Mouse (Mus musculus) T-helper 1 cell (primary cell): ENCODE measurements at regions not wholly inside any gene's neighbourhood (a gene's known extent, or its start where the extent isn't known, plus 50 kb on each side); places are given as distances from the start of the nearest gene placed in this dataset.

Source experiments
- in situ Hi-C: fragments of 300-600 bp; cut with MboI, MseI; formaldehyde crosslinking; loops from one replicate; pipeline ENCODE4 v1.15.1; 2025; ENCODE audit warnings: high pct_unique_total_duplicates

DNA sequence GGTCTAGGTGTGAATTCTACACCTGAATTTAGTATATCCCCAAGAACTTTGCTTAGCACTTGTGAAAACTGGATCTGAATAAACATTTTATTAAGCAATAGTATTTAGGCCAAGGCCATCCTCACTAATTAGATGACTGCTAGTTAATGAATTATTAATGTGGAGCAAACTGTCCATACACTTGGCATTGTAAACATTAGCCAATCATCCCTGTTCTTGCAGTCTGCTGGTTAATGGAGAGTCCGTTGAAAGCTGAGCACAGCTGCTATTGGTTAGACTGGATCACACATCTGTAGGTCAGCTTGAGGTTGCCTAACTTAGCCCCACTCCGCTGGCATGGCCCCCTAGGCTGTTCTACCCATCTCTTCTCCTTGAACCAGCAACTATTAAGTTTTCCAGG, 826.2 kb upstream of the 4930452B06Rik start:
- in situ Hi-C loops = no loop called here

DNA sequence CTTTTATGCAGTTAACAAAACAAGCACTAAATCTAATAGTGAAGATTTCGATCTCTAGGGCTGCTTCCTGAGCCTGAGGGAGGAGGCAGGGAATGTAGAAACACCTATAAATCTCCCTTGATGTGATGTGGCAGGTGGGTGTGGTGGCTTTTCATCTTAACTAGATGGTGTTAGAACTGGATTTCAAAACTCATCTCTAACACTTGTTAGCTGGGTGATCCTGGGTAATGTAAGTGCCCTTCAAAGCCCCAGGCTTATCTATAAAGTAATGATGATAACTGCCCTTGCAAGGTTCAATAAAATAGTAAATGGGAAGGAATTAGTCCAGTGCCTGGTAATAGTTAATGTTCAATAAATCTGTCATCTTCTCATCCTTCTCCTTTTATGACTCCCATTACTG, 822.5 kb upstream of the 4930452B06Rik start:
- in situ Hi-C loops = loop anchor here (5.0 kb wide), 2 partner anchors 59 to 1819 kb away; no protein-coding TSS in a partner anchor

DNA sequence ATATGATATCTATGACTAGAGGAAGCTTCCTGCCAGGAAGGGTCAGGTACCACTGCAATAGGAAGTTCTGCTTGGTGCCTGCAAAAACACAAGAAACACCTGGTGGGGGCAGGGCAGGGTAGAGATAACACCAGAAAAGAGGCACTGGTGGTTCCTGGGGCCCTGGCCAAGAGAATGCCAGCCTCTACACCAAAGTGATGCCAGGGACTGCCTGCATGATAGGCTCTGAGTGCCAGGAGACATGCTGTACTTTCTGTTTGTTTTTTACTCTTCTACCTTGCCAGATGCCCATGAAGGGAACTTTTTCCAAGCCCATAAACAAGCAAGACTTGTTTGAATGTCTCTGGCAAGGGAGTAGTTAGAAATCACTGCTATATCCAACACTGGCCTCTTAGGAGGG, 812.9 kb upstream of the 4930452B06Rik start:
- in situ Hi-C loops = no loop called here

DNA sequence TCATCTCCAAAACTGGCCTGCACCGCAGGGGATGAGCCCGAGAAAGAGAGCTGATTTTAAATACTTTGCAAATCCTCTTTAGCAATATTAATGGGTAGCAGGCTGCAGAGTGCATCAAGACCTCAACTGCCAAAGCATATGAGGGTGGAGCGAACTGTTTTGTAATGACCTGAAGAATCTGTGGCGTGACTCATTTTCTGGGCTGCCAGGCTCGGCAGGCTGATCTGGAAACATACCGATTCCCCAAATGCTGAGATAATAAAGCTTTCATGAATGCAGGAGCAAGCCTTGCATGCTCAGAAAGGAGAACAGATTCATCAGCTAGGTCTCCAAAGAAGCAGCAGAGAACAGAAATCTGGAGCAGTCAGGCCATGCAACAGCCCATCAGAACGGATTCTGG, 809.1 kb upstream of the 4930452B06Rik start:
- in situ Hi-C loops = no loop called here

DNA sequence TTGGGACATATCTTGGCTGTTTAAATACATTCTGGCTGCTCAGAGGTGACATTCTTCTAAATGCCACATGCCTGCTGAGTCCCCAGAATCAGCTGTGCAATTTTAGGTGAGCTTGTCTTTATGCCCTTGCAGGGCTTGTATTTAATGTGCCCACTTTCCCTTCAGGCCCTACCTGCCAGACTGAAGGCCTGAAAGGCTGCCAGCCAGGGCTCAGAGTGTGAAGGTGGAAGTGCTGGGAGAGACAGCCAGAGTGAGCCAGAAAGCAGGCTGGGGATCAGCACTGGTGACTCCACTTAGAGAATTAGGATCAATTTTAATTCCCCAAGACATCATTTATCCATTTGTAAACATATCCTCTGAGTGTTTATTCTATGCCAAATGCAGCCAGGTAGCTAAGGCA, 803.6 kb upstream of the 4930452B06Rik start:
- in situ Hi-C loops = no loop called here

DNA sequence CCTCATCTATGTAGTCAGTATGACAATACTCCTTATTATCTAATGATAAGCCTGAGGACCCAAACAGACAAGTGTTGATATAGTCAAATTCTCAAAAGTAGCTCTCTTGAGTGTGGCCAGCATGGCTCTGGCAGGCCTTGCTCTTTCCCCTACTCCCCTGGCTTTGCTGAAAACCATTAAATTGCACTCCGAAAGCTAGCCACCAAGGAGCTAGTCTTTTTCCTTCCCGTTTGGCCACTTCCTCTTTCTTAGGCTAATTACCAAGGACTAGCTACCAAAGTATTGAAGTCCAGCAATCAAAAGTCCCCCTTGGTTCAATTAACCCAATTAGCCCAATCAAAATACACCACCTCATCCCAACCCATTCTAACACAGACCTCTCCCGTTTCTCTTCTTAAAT, 802.6 kb upstream of the 4930452B06Rik start:
- in situ Hi-C loops = no loop called here

DNA sequence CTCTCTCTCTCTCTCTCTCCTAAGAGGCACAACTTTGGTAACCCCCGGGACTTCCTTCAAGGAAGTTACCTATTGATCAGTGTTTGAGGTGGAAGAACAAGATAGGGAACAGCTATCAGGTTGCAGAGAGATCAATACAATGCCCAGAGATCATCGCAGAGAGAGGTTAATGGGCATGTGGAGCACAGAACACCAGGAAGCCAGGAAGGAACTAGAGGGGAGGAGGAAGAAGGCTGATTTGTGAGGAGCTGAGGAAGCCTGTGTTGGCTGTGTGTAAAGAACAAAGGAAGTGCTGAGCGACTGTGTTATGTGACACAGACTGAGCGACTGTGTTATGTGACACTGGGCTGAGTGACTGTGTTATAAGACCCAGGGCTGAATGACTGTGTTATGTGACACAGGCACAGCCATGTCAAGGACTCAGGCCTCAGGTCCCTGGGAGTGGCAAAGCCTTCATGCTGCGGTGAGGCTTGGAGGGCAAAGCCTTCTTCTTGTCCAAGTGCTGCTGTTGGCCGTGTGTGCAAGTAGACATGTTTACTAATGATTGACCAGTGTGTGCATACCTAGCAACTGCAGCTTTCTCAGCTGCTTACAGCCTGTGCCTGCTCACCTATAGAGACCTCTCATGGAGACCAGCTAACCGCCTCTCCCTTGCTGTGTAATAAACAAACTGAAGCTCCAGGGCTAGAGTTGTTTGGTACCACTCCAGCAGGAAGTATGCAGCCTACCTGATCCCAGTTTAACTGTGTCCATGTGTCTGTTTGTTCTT, 801.8 kb upstream of the 4930452B06Rik start:
- in situ Hi-C loops = no loop called here

DNA sequence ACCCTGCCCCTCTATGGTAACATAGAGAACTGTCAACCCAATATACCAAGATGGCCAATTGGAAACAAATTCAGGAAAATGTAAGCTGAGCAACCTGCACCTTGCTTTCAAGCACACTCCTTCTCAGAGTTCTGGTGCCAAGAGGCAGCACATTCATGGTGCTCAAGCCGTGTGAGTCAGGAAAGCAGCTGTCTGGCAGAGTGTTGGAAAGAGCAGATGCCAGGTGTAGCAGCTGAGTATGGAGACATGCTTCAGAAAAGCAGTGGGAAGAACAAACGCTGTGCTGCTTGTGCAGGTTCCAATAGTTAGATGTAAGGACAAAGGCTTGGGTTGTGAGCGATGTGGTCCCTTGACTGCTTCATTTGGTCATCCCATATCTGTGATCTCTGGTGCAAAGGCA, 794.0 kb upstream of the 4930452B06Rik start:
- in situ Hi-C loops = no loop called here

DNA sequence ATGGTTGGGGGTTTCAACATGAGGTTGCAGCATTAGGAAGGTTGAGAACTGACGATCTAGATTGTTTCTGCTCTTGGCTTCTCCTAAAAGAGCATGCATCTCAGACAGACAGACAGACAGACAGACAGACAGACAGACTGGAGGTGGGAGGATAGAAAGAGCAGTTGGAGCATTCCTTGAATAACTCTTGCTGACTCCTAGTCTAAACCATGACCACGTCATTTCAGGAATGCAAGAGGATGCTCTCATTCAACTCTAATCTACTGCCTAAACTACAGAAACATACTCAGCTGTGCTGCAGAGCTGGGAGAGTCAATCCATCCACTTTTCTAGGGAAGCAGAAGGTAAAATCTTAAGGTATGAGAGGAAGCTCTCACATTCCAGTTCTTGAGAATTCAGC, 792.8 kb upstream of the 4930452B06Rik start:
- in situ Hi-C loops = no loop called here

DNA sequence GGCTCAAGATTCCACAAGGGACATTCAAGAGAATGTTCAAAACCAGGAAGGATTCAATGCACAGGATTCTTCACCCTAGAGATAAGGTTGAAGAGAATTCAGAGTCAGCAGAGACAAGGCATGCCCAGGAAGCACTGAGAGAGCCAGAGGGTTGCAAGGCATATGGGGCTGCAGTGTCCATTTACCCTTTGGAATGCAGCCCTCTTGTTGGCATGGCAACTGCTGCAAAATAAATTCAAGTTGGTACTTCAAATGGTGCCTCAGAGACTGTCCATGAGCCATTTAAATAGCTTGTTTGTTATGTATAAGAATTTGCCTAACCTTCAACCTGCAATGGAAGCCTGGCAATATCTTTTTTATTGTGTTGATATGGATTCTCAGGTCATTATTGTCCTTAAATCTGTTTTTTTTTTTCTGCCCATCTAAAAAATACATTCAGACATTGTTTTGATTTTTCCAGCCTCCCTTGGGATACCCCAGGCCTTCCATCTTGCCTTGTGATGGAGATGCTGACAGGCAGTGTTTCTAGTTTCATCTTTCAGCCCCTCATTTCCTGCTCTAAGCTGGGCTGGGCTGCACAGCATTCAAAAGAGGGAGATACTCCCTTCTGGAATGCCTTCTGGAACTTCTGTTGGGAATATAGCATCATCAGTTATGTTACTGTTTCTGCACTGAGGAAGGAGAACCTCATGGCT, 791.9 kb upstream of the 4930452B06Rik start:
- in situ Hi-C loops = no loop called here

DNA sequence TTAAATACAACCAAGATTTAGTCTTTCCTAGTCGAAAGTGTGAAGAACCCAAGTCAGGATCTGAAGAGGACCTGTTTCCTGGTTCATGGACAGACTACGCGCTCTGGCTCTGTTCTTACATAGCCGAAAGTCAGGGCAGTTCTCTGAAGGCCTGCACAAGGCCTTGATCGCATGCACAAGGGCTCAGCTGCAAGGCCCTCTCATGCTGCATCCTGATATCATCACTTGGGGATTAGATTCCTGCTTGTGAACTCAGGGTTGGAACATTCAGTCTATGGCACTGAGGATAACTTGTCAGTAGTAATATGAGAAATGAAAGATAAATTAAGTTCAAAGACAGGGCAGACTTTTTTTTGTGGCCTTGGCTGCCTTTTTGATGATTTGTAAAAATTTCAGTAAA, 789.9 kb upstream of the 4930452B06Rik start:
- in situ Hi-C loops = no loop called here

DNA sequence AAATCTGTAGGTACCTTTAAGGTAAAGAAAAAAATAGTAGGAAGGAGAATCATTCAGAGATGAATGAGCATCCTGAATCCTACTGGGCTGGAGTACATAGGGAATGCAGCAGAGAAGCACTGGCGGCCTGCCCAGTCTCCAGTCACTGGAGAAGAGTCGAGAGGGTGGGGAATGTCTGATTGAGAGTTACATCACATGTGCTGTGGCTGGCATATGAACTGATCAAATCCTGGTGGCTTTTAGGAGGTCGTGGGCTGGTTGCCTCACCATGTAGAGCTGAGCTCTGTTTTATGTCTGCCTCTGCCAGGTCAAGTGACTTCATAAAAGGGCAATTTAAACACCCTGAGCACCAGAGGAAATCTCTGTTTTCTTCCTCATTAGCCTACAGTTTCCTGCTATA, 783.9 kb upstream of the 4930452B06Rik start:
- in situ Hi-C loops = no loop called here

DNA sequence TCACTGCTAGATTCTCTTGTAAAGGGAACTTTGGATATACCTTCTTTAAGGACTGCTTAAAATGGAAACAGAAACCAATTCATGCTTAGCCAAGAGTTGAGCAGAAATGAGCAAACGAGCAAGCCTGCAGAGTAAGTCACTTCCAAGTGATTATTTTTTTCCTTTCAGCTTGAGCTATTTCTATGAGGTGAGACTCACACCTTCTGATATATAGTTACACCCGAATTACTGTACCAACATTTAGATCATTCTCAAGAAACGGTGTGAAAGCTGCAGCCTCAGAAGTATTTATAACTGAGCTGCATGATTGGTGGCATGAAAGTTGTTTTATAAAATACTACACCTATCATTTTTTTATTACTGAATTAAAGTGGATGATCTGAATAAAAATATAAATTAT, 771.9 kb upstream of the 4930452B06Rik start:
- in situ Hi-C loops = no loop called here

DNA sequence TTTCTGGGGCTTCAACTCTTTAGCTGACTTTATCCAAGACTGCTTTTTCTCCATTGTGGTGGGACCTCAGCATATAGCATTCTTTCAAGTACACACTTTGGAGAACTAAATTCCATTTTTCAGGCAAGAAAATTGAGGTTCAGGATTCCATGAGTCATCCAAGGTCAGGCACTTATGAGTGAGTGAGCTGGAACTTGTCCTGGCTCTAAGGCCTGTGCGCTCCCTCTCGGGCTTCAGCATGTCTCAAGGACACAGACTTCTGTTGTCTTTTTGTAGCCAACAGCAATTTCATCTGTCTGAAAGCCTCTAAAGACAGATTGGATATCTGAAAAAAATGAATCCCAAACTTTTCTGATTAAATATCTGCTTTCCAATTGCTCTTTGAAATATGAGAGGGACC, 769.1 kb upstream of the 4930452B06Rik start:
- in situ Hi-C loops = no loop called here

DNA sequence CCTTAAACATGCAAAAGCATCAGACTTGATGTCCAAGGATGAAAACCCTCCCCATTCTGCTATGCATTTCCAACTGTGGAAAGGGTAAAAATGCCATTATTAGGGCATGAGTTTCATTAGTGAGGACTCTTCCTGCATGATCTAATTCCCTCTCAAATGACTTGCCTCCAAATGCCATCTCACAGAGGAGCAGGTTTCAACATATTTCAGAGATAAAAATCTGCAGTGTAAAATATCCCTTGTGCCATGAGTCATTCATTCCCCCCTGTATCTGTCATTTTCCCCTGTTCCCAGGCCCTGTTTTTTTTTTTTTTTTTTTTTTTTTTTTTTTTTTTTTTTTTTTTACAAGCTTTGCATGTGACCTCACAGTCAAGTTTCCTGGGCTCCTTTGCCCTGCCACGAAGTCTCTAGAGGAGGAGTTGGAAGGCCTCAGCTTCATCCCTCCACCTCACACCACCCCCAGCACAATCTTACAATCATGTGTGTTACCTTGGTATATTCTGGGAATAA, 767.1 kb upstream of the 4930452B06Rik start:
- in situ Hi-C loops = no loop called here

DNA sequence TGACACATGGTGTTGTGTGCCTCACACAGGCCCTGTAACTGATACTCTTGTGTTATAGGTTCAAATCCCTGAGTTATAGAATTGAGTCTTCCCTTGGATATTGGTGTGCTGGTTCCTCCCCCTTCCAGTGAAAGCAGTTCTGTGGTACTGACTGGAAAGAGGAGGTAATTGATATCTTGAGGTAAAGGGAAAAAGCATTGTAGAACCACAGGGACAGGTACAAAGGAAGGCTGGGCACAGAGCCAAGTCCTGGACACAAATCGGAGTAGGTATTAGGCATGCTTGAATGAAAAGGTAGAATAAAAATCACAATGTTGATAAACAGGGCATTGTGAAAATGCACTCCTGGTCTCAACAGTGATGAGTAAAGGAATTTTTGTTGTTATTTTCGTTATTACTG, 765.8 kb upstream of the 4930452B06Rik start:
- in situ Hi-C loops = no loop called here

DNA sequence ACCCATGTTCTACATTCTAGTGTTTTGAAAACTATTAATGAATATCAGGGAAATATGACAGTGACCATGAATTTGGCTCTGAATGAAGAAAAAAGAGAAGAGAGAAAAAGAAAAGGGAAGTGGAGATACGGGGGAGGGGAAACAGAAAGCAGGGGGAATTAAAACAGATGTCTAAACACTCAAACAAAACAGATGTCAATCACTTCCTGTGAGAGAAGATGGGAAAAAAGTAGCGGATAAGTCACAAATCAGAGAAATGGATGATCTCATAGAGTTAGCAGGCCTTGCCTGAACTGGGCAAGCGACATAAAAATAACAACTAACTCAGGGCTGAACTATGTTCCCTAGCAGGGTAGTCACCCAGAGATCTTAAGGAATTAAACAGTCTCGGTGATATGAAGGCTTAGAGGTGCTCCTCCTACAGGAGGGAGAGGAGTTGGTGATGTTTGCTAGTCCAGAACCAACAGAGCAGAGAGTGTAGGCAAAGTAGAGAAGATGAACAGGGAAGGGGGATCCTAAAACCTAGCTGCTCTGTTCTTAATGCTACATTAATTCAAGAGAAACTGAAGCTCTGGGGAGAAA, 745.9 kb upstream of the 4930452B06Rik start:
- in situ Hi-C loops = no loop called here

DNA sequence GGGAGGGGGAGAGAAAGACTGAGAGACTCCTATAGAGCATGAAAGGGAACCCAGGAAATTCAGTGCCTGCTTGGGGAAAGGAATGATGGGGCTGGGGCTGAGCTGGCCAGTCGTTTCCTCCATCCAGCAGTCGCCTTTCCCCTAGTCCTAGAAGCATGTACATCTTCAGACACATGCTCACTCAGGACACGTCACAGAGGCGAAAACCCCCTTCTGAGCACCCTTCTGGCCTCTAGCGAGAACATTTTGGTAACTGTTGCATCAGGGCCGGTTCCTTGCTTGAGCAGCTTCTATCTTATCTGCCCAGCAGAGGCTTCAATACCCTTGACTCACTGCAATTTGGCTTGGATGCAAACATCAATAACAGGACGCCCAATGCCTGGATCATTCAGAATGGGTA, 737.6 kb upstream of the 4930452B06Rik start:
- in situ Hi-C loops = no loop called here

DNA sequence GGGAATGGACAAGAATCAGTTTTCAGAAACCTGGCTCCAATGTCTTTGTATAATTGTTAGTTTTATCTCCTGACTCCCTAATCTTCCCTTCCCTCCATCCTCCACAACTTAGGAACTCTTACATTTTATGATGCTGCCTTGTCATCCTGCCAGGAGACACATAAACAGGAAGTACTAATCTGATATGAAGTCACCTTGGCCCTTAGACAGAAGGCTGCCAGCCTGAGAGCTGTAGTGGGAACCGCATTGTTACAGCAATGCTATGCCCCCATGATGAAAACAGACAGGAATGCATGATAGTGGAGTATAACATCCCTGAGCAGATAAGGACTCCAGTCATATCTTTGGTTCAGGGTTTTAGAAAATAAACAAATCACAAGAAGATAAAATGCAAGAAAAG, 734.8 kb upstream of the 4930452B06Rik start:
- in situ Hi-C loops = no loop called here

DNA sequence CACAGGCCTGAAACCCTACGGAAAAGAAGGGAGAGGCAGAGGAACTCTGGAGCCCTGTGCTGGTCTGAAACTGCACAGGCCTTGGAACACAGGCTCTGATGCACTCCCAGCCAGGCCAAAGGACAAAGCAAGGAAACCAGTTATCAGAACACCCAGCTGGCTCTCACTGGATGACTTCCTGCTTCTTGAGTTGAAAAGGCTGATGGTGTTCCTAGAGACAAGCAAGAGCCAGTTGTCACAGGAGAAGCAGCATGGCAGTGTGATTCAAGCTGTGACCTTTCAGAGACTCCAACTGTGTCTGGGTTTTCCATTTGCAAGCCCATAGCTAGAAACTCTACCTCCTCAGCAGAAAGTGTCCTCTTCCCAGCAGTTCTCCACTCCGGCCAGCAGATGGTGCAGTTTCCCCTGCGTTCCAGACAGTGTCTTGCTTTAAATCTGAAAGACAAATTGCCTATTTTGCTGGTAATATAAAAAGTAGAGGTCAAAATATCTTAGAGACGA, 727.3 kb upstream of the 4930452B06Rik start:
- in situ Hi-C loops = loop anchor here (25.0 kb wide), 1 partner anchor 1919 kb away; no protein-coding TSS in a partner anchor

DNA sequence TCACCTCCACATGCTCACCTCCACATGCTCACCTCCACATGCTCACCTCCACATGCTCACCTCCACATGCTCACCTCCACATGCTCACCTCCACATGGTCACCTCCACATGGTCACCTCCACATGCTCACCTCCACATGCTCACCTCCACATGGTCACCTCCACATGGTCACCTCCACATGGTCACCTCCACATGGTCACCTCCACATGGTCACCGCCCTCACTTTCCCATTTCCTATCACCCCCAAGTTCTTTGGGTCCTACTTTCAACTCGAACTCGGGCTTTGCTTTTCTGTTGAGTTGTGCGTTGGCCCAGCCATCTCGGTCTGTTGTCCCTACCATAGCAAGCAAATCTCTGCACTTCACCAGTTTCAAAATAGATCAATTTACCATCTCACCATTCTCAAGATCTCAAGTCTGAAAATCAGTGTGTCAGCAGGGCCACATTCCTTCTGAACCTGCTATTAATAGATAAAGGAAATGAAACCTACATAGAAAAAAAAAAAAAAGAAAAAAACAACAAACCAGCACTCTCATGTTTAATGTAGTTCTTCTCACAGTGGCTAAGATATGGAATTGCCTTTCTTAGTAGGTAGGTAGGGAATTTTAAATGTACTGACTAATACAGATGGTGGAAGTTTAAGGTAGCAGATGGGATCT, 724.0 kb upstream of the 4930452B06Rik start:
- in situ Hi-C loops = loop anchor here (25.0 kb wide), 1 partner anchor 1922 kb away; no protein-coding TSS in a partner anchor

DNA sequence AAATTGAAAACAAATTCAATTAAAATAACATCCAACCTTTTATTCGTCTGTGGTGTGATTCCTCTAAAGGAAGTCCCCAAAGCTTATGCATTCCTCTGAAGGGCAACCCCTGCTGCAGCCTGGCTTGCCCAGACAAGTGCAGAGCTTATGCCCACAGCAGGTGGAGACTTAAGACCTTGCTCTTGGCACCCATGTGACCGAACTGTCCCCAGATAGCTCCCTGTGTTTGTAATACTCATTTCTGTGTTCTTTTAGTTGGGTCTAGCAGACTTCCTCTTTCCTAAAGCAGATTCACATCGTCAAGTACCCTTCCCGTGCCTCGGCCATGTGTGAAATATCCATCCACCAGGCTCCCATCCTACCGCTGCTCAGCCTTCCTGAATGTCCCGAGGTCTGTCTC, 723.1 kb upstream of the 4930452B06Rik start:
- in situ Hi-C loops = loop anchor here (25.0 kb wide), 1 partner anchor 1923 kb away; no protein-coding TSS in a partner anchor
